Mouse (Mus musculus): ENCODE results near the gene Btnl4. TPM values are rescaled to one million over a fixed set of nuclear protein-coding genes. Genes with fewer than 3 reads are reported as not detected.
A peak's percentile ranks its signal among the peaks of the same experiment; 100 is the strongest.

Gene Btnl4
- polyA plus RNA-seq, 1 experiment from 2014 or later, result not detected

- H3K9ac ChIP-seq (replicated peaks; ENCODE audit: low read depth, low read length), result no peak overlapping the region
- H3K36me3 ChIP-seq (ENCODE audit: control insufficient read depth, insufficient read depth, low read length), result no peaks in the 10 kb centered on the region
- no peaks in the 10 kb centered on the region for H3K9me3 ChIP-seq (ENCODE audit: control insufficient read depth, low read depth, low read length)
- H3K4me3 ChIP-seq (ENCODE audit: low read depth, low read length), result no peak overlapping the region
- H3K4me2 ChIP-seq (replicated peaks; ENCODE audit: low read depth, low read length), result no peak overlapping the region
- H3K27me3 ChIP-seq (ENCODE audit: control insufficient read depth, insufficient read depth, low read length), result no peaks in the 10 kb centered on the region
- H3K27ac ChIP-seq (ENCODE audit: low read length), result no peak overlapping the region
- no peak for ATAC-seq (ENCODE audit: insufficient number of reproducible peaks, insufficient read depth, low FRiP score, low read depth)
- WGBS, result 71% methylated on average over 4 of the region's 4 CpGs
- no peaks in the 10 kb centered on the region for H3K4me1 ChIP-seq (ENCODE audit: control insufficient read depth, insufficient read depth, low read length)
These were observed 19.4 kb downstream of the Btnl4 start for GRCm38 (mm10) chr17:34457668-34458067.

- Histone ChIP-seq H3K36me3 (ENCODE audit: control insufficient read depth, insufficient read depth, low read length) (no peaks in the 10 kb centered on the region), H3K9ac (replicated peaks; ENCODE audit: low read depth, low read length) (no peak overlapping the region), H3K4me2 (replicated peaks; ENCODE audit: low read depth, low read length) (no peak overlapping the region), H3K27ac (ENCODE audit: low read length) (peak overlapping the region; percentile 11; the same call in 1 of the 2 replicates), H3K4me1 (ENCODE audit: control insufficient read depth, insufficient read depth, low read length) (no peaks in the 10 kb centered on the region), H3K27me3 (ENCODE audit: control insufficient read depth, insufficient read depth, low read length) (no peaks in the 10 kb centered on the region), H3K9me3 (ENCODE audit: control insufficient read depth, low read depth, low read length) (no peaks in the 10 kb centered on the region), H3K4me3 (ENCODE audit: low read depth, low read length) (no peak overlapping the region)
- peak; percentile 76 for ATAC-seq (ENCODE audit: insufficient number of reproducible peaks, insufficient read depth, low FRiP score, low read depth)
- 33% methylated on average over 6 of the region's 6 CpGs for WGBS
These were observed 28.6 kb downstream of the Btnl4 start for GRCm38 (mm10) chr17:34448473-34449041.

GRCm38 (mm10) chr17:34441990-34442389, 35.1 kb downstream of the Btnl4 start:
- no peak overlapping the region for H3K9ac ChIP-seq (replicated peaks; ENCODE audit: low read depth, low read length)
- H3K4me1 ChIP-seq (ENCODE audit: control insufficient read depth, insufficient read depth, low read length), result no peaks in the 10 kb centered on the region
- no peak overlapping the region for H3K4me2 ChIP-seq (replicated peaks; ENCODE audit: low read depth, low read length)
- no peaks in the 10 kb centered on the region for H3K27me3 ChIP-seq (ENCODE audit: control insufficient read depth, insufficient read depth, low read length)
- no peak overlapping the region for H3K4me3 ChIP-seq (ENCODE audit: low read depth, low read length)
- no peak overlapping the region for H3K27ac ChIP-seq (ENCODE audit: low read length)
- no peaks in the 10 kb centered on the region for H3K9me3 ChIP-seq (ENCODE audit: control insufficient read depth, low read depth, low read length)
- H3K36me3 ChIP-seq (ENCODE audit: control insufficient read depth, insufficient read depth, low read length), result no peaks in the 10 kb centered on the region
- WGBS, result 86% methylated on average over 7 of the region's 7 CpGs
- no peak for ATAC-seq (ENCODE audit: insufficient number of reproducible peaks, insufficient read depth, low FRiP score, low read depth)

- no peak overlapping the region for H3K27ac ChIP-seq (ENCODE audit: low read length)
- no peak overlapping the region for H3K9ac ChIP-seq (replicated peaks; ENCODE audit: low read depth, low read length)
- no peak for ATAC-seq (ENCODE audit: insufficient number of reproducible peaks, insufficient read depth, low FRiP score, low read depth)
- H3K4me2 ChIP-seq (replicated peaks; ENCODE audit: low read depth, low read length), result no peak overlapping the region
- no peaks in the 10 kb centered on the region for H3K27me3 ChIP-seq (ENCODE audit: control insufficient read depth, insufficient read depth, low read length)
- no peaks in the 10 kb centered on the region for H3K36me3 ChIP-seq (ENCODE audit: control insufficient read depth, insufficient read depth, low read length)
- H3K4me1 ChIP-seq (ENCODE audit: control insufficient read depth, insufficient read depth, low read length), result no peaks in the 10 kb centered on the region
- H3K9me3 ChIP-seq (ENCODE audit: control insufficient read depth, low read depth, low read length), result no peaks in the 10 kb centered on the region
- H3K4me3 ChIP-seq (ENCODE audit: low read depth, low read length), result no peak overlapping the region
- WGBS, result 37% methylated on average over 3 of the region's 3 CpGs
These were observed 37.3 kb downstream of the Btnl4 start for GRCm38 (mm10) chr17:34439795-34440194.

GRCm38 (mm10) chr17:34438588-34438987, 38.5 kb downstream of the Btnl4 start:
- Histone ChIP-seq H3K27ac (ENCODE audit: low read length) (no peak overlapping the region), H3K4me1 (ENCODE audit: control insufficient read depth, insufficient read depth, low read length) (no peaks in the 10 kb centered on the region), H3K36me3 (ENCODE audit: control insufficient read depth, insufficient read depth, low read length) (no peaks in the 10 kb centered on the region), H3K9ac (replicated peaks; ENCODE audit: low read depth, low read length) (no peak overlapping the region), H3K4me3 (ENCODE audit: low read depth, low read length) (no peak overlapping the region), H3K27me3 (ENCODE audit: control insufficient read depth, insufficient read depth, low read length) (no peaks in the 10 kb centered on the region), H3K9me3 (ENCODE audit: control insufficient read depth, low read depth, low read length) (no peaks in the 10 kb centered on the region), H3K4me2 (replicated peaks; ENCODE audit: low read depth, low read length) (no peak overlapping the region)
- ATAC-seq (ENCODE audit: insufficient number of reproducible peaks, insufficient read depth, low FRiP score, low read depth), result no peak
- 31% methylated on average over 1 of the region's 1 CpGs for WGBS

GRCm38 (mm10) chr17:34437606-34438005, 39.5 kb downstream of the Btnl4 start:
- Histone ChIP-seq H3K27ac (ENCODE audit: low read length) (no peak overlapping the region), H3K27me3 (ENCODE audit: control insufficient read depth, insufficient read depth, low read length) (no peaks in the 10 kb centered on the region), H3K9me3 (ENCODE audit: control insufficient read depth, low read depth, low read length) (no peaks in the 10 kb centered on the region), H3K4me1 (ENCODE audit: control insufficient read depth, insufficient read depth, low read length) (no peaks in the 10 kb centered on the region), H3K4me2 (replicated peaks; ENCODE audit: low read depth, low read length) (no peak overlapping the region), H3K36me3 (ENCODE audit: control insufficient read depth, insufficient read depth, low read length) (no peaks in the 10 kb centered on the region), H3K4me3 (ENCODE audit: low read depth, low read length) (no peak overlapping the region), H3K9ac (replicated peaks; ENCODE audit: low read depth, low read length) (no peak overlapping the region)
- 58% methylated on average over 7 of the region's 7 CpGs for WGBS
- no peak for ATAC-seq (ENCODE audit: insufficient number of reproducible peaks, insufficient read depth, low FRiP score, low read depth)

GRCm38 (mm10) chr17:34437120-34437519, 40.0 kb downstream of the Btnl4 start:
- Histone ChIP-seq H3K4me2 (replicated peaks; ENCODE audit: low read depth, low read length) (no peak overlapping the region), H3K9me3 (ENCODE audit: control insufficient read depth, low read depth, low read length) (no peaks in the 10 kb centered on the region), H3K4me1 (ENCODE audit: control insufficient read depth, insufficient read depth, low read length) (no peaks in the 10 kb centered on the region), H3K36me3 (ENCODE audit: control insufficient read depth, insufficient read depth, low read length) (no peaks in the 10 kb centered on the region), H3K9ac (replicated peaks; ENCODE audit: low read depth, low read length) (no peak overlapping the region), H3K27me3 (ENCODE audit: control insufficient read depth, insufficient read depth, low read length) (no peaks in the 10 kb centered on the region), H3K27ac (ENCODE audit: low read length) (no peak overlapping the region), H3K4me3 (ENCODE audit: low read depth, low read length) (no peak overlapping the region)
- WGBS, result 62% methylated on average over 4 of the region's 4 CpGs
- ATAC-seq (ENCODE audit: insufficient number of reproducible peaks, insufficient read depth, low FRiP score, low read depth), result no peak

- no peak for ATAC-seq (ENCODE audit: insufficient number of reproducible peaks, insufficient read depth, low FRiP score, low read depth)
- H3K4me3 ChIP-seq (ENCODE audit: low read depth, low read length), result no peak overlapping the region
- H3K4me2 ChIP-seq (replicated peaks; ENCODE audit: low read depth, low read length), result no peak overlapping the region
These were observed 49.5 kb downstream of the Btnl4 start for GRCm38 (mm10) chr17:34427597-34427996.

GRCm38 (mm10) chr17:34420014-34420413, 57.1 kb downstream of the Btnl4 start:
- no peaks in the 10 kb centered on the region for H3K27me3 ChIP-seq (ENCODE audit: control insufficient read depth, insufficient read depth, low read length)
- no peak overlapping the region for H3K4me3 ChIP-seq (ENCODE audit: low read depth, low read length)
- H3K4me2 ChIP-seq (replicated peaks; ENCODE audit: low read depth, low read length), result no peak overlapping the region
- H3K4me1 ChIP-seq (ENCODE audit: control insufficient read depth, insufficient read depth, low read length), result no peaks in the 10 kb centered on the region
- H3K9me3 ChIP-seq (ENCODE audit: control insufficient read depth, low read depth, low read length), result no peaks in the 10 kb centered on the region
- no peak overlapping the region for H3K27ac ChIP-seq (ENCODE audit: low read length)
- no peak overlapping the region for H3K9ac ChIP-seq (replicated peaks; ENCODE audit: low read depth, low read length)
- ATAC-seq (ENCODE audit: insufficient number of reproducible peaks, insufficient read depth, low FRiP score, low read depth), result no peak
- H3K36me3 ChIP-seq (ENCODE audit: control insufficient read depth, insufficient read depth, low read length), result no peaks in the 10 kb centered on the region
- 74% methylated on average over 7 of the region's 7 CpGs for WGBS

More at GRCm38 (mm10) chr17:34427597-34427996, 49.5 kb downstream of the Btnl4 start:
- no peak overlapping the region for H3K27ac ChIP-seq (ENCODE audit: low read length)
- H3K4me1 ChIP-seq (ENCODE audit: control insufficient read depth, insufficient read depth, low read length), result no peaks in the 10 kb centered on the region
- H3K36me3 ChIP-seq (ENCODE audit: control insufficient read depth, insufficient read depth, low read length), result no peaks in the 10 kb centered on the region
- no peaks in the 10 kb centered on the region for H3K9me3 ChIP-seq (ENCODE audit: control insufficient read depth, low read depth, low read length)
- H3K27me3 ChIP-seq (ENCODE audit: control insufficient read depth, insufficient read depth, low read length), result no peaks in the 10 kb centered on the region
- no peak overlapping the region for H3K9ac ChIP-seq (replicated peaks; ENCODE audit: low read depth, low read length)
